Mouse (Mus musculus) C2C12 (cell line): ENCODE data around the gene Adgrg1. TPM values are rescaled to one million over a fixed set of nuclear protein-coding genes. Genes with fewer than 3 reads are reported as not detected.

ENCODE experiments used
- H3K27me3 ChIP-seq: one replicate; pipeline ENCODE4 v1.6.1; 2011; ENCODE audit not compliant: control insufficient read depth, insufficient read depth, insufficient read length
- H3K36me3 ChIP-seq: one replicate; pipeline ENCODE4 v1.6.1; 2011; ENCODE audit not compliant: control insufficient read depth, insufficient read depth
- H3K4me3 ChIP-seq: one replicate; pipeline ENCODE4 v1.5.1; 2011; ENCODE audit warnings: mild to moderate bottlenecking, control low read depth; ENCODE audit not compliant: poor library complexity, insufficient read depth, severe bottlenecking
- H3K79me2 ChIP-seq: one replicate; pipeline ENCODE4 v1.6.1; 2011; ENCODE audit not compliant: control insufficient read depth, insufficient read depth
- H3K79me3 ChIP-seq: one replicate; pipeline ENCODE4 v1.6.1; 2011; ENCODE audit warnings: low read depth, control low read depth
- H3ac ChIP-seq: one replicate; pipeline ENCODE3; 2011; ENCODE audit warnings: low read depth; ENCODE audit not compliant: control insufficient read depth, insufficient read length
- CEBPB ChIP-seq: IDR thresholded peaks from one replicate; pipeline ENCODE4 v1.6.1; 2011; ENCODE audit warnings: low read depth, mild to moderate bottlenecking, control low read depth, moderate library complexity
- CTCF ChIP-seq: IDR thresholded peaks from one replicate; pipeline ENCODE4 v1.5.1; 2011; ENCODE audit not compliant: control insufficient read depth, insufficient read depth, insufficient read length
- FOSL1 ChIP-seq: IDR thresholded peaks from one replicate; pipeline ENCODE4 v1.8.0; 2011; ENCODE audit warnings: mild to moderate bottlenecking, low read length; ENCODE audit not compliant: poor library complexity, insufficient read depth, severe bottlenecking
- MAX ChIP-seq: IDR thresholded peaks from one replicate; pipeline ENCODE4 v1.6.1; 2011; ENCODE audit warnings: mild to moderate bottlenecking, control low read depth
- MYOD1 ChIP-seq: IDR thresholded peaks from one replicate; pipeline ENCODE4 v1.6.1; 2011; ENCODE audit warnings: low read depth; ENCODE audit not compliant: control insufficient read depth, insufficient read length
- MYOG ChIP-seq: IDR thresholded peaks from one replicate; pipeline ENCODE4 v1.6.1; 2011; ENCODE audit not compliant: control insufficient read depth, insufficient read length; ENCODE audit errors: extremely low read depth
- USF1 ChIP-seq: IDR thresholded peaks from one replicate; pipeline ENCODE4 v1.6.1; 2011; ENCODE audit warnings: low read depth, mild to moderate bottlenecking, control low read depth, moderate library complexity
- polyA plus RNA-seq: library from polyadenylated mRNA; unstranded; fragments of >200 nt; fragmentation: generic; extraction: Trizol; gene quantifications from one replicate; pipeline ENCODE4 v1.2.1, GENCODE M21; 2012; ENCODE audit warnings: missing spikeins

The Adgrg1 gene
- polyA plus RNA-seq, 1 experiment: 2.8 TPM

- no peaks in the 10 kb centered on the region for H3K79me2 ChIP-seq
- peak; percentile 77 for TF ChIP-seq MAX
- no peak for TF ChIP-seq FOSL1
- TF ChIP-seq USF1: no peak
- no peak for TF ChIP-seq MYOG
- peak; percentile 15 for TF ChIP-seq MYOD1
- TF ChIP-seq CTCF: no peak
- no peaks in the 10 kb centered on the region for H3K79me3 ChIP-seq
- no peak overlapping the region for H3ac ChIP-seq
- no peaks in the 10 kb centered on the region for H3K27me3 ChIP-seq
- H3K36me3 ChIP-seq: no peaks in the 10 kb centered on the region
- H3K4me3 ChIP-seq: no peak overlapping the region
These were observed 37.9 kb downstream of the Adgrg1 start for GRCm38 (mm10) chr8:95012442-95012919.

GRCm38 (mm10) chr8:95015866-95016265, 41.3 kb downstream of the Adgrg1 start:
- no peak for TF ChIP-seq FOSL1
- no peak for TF ChIP-seq CEBPB
- TF ChIP-seq CTCF: no peak
- TF ChIP-seq MAX: no peak
- no peak for TF ChIP-seq MYOD1
- no peak for TF ChIP-seq USF1
- no peak for TF ChIP-seq MYOG

GRCm38 (mm10) chr8:95016684-95017083, 42.1 kb downstream of the Adgrg1 start:
- no peak for TF ChIP-seq MYOG
- TF ChIP-seq CEBPB: no peak
- no peak for TF ChIP-seq FOSL1
- no peak for TF ChIP-seq MAX
- no peak for TF ChIP-seq CTCF
- no peak for TF ChIP-seq MYOD1
- no peak for TF ChIP-seq USF1
- no peaks in the 10 kb centered on the region for H3K27me3 ChIP-seq

More at GRCm38 (mm10) chr8:95015866-95016265, 41.3 kb downstream of the Adgrg1 start:
- no peak overlapping the region for H3K4me3 ChIP-seq
- no peaks in the 10 kb centered on the region for H3K79me3 ChIP-seq
- no peak overlapping the region for H3ac ChIP-seq
- H3K79me2 ChIP-seq: peaks cover 13% of the 10 kb centered on the region
- H3K27me3 ChIP-seq: no peaks in the 10 kb centered on the region
- no peaks in the 10 kb centered on the region for H3K36me3 ChIP-seq

GRCm38 (mm10) chr8:95017451-95017850, 42.9 kb downstream of the Adgrg1 start, which contains the start of gene Adgrg3:
Gene Adgrg3, plus strand, starts transcription at chr8:95017692.
- H3K27me3 ChIP-seq: no peaks in the 10 kb centered on the region
- TF ChIP-seq CEBPB (no peak), CTCF (no peak), FOSL1 (no peak), MYOD1 (no peak), USF1 (no peak), MYOG (no peak), MAX (no peak)
- H3K4me3 ChIP-seq: no peak within 1 kb of the TSS
- peak within 1 kb of the TSS; percentile 45 for H3ac ChIP-seq
- peaks cover 17% of the 10 kb centered on the region for H3K79me2 ChIP-seq
- no peaks in the 10 kb centered on the region for H3K79me3 ChIP-seq
- H3K36me3 ChIP-seq: no peaks in the 10 kb centered on the region

More at GRCm38 (mm10) chr8:95016684-95017083, 42.1 kb downstream of the Adgrg1 start:
- H3K36me3 ChIP-seq: no peaks in the 10 kb centered on the region
- H3K79me3 ChIP-seq: no peaks in the 10 kb centered on the region
- peaks cover 16% of the 10 kb centered on the region for H3K79me2 ChIP-seq
- H3K4me3 ChIP-seq: no peak overlapping the region
- H3ac ChIP-seq: peak overlapping the region; percentile 45

GRCm38 (mm10) chr8:95017969-95018635, 43.6 kb downstream of the Adgrg1 start:
- H3K36me3 ChIP-seq: no peaks in the 10 kb centered on the region
- H3K79me2 ChIP-seq: peaks cover 23% of the 10 kb centered on the region
- TF ChIP-seq USF1: no peak
- TF ChIP-seq CTCF: no peak
- no peak for TF ChIP-seq MYOG
- no peak for TF ChIP-seq MAX
- peak; percentile 69 for TF ChIP-seq CEBPB
- peak; percentile 92 for TF ChIP-seq MYOD1
- no peak for TF ChIP-seq FOSL1

More at GRCm38 (mm10) chr8:95017969-95018635, 43.6 kb downstream of the Adgrg1 start:
- Histone ChIP-seq H3K4me3 (no peak overlapping the region), H3ac (no peak overlapping the region), H3K27me3 (no peaks in the 10 kb centered on the region), H3K79me3 (peaks cover 4% of the 10 kb centered on the region)
